Mouse (Mus musculus) CH12.LX (cell line): ENCODE data around the gene Ptpn14. TPM values are rescaled to one million over a fixed set of nuclear protein-coding genes. Genes with fewer than 3 reads are reported as not detected.

ENCODE experiments used
- DNase-seq: peaks from one replicate; pipeline ENCODE4 v3.0.0-alpha.2; 2013; ENCODE audit errors: extremely low read depth
- H3K27ac ChIP-seq: 2 replicates; pipeline ENCODE4 v1.5.1; 2012; ENCODE audit warnings: low read depth, mild to moderate bottlenecking, control low read depth, moderate library complexity; ENCODE audit not compliant: insufficient read depth
- H3K27me3 ChIP-seq: replicated peaks from 2 replicates; pipeline ENCODE3; 2012; ENCODE audit warnings: inconsistent platforms
- H3K36me3 ChIP-seq, 2 experiments: replicated peaks in 1 of 2; 2 replicates each; pipeline versions ENCODE3 to v1.6.1; 2012; ENCODE audit warnings: inconsistent platforms in 1 of 2, low read length in 1 of 2, mild to moderate bottlenecking in 1 of 2, mixed read lengths in 1 of 2, moderate library complexity in 1 of 2; ENCODE audit not compliant: control insufficient read depth in 1 of 2, insufficient read depth in 1 of 2
- H3K4me1 ChIP-seq, 2 experiments: 2 replicates each; pipeline ENCODE4 v1.6.1; 2012; ENCODE audit warnings: inconsistent platforms in 1 of 2, moderate library complexity in 1 of 2; ENCODE audit not compliant: insufficient read depth in 2 of 2, control insufficient read depth in 1 of 2
- H3K4me2 ChIP-seq: 2 replicates; pipeline ENCODE4 v1.6.1; 2012; ENCODE audit warnings: low read depth, mild to moderate bottlenecking, control low read depth; ENCODE audit not compliant: poor library complexity, insufficient read depth, severe bottlenecking
- H3K4me3 ChIP-seq, 3 experiments: fragments of 150-350 bp in 1 of 3; sonication (generic) in 1 of 3; replicated peaks in 1 of 3; 2 replicates each; pipeline versions ENCODE3 to v1.5.1; 2011 to 2012; ENCODE audit warnings: low read depth in 2 of 3, low read length in 2 of 3, mild to moderate bottlenecking in 2 of 3, moderate library complexity in 2 of 3, control low read depth in 1 of 3, improper control_type of control experiment in 1 of 3, inconsistent platforms in 1 of 3, mixed read lengths in 1 of 3; ENCODE audit not compliant: poor library complexity in 1 of 3
- H3K79me2 ChIP-seq: replicated peaks from 2 replicates; pipeline ENCODE4 v1.6.1; 2012; ENCODE audit warnings: mild to moderate bottlenecking, moderate library complexity; ENCODE audit not compliant: control insufficient read depth, poor library complexity, insufficient read depth, severe bottlenecking; ENCODE audit errors: extremely low read depth
- H3K9ac ChIP-seq: 2 replicates; pipeline ENCODE4 v1.6.1; 2012; ENCODE audit warnings: low read depth, mild to moderate bottlenecking, control low read depth, moderate library complexity; ENCODE audit not compliant: insufficient read depth
- H3K9me3 ChIP-seq: replicated peaks from 2 replicates; pipeline ENCODE3; 2012; ENCODE audit warnings: low read length, inconsistent platforms, mixed read lengths
- BHLHE40 ChIP-seq: IDR thresholded peaks from 2 replicates; pipeline ENCODE4 v1.6.1; 2011; ENCODE audit warnings: mild to moderate bottlenecking, low read depth, low read length, improper control_type of control experiment
- CTCF ChIP-seq, 2 experiments: IDR thresholded peaks in 1 of 2; conservative IDR thresholded peaks in 1 of 2; 2 replicates each; pipeline ENCODE4 v1.5.1; 2011 to 2012; ENCODE audit warnings: low read depth in 2 of 2, low read length in 2 of 2, improper control_type of control experiment in 1 of 2, inconsistent platforms in 1 of 2, mild to moderate bottlenecking in 1 of 2, moderate library complexity in 1 of 2
- ELF1 ChIP-seq: IDR thresholded peaks from 2 replicates; pipeline ENCODE4 v1.6.1; 2014; ENCODE audit warnings: low read depth, mild to moderate bottlenecking, inconsistent platforms, low read length, improper control_type of control experiment
- GABPA ChIP-seq: IDR thresholded peaks from 2 replicates; pipeline ENCODE4 v1.6.1; 2012; ENCODE audit warnings: low read depth, low read length, improper control_type of control experiment, inconsistent platforms; ENCODE audit not compliant: insufficient replicate concordance
- IRF4 ChIP-seq: IDR thresholded peaks from 2 replicates; pipeline ENCODE4 v1.6.1; 2014; ENCODE audit warnings: low read depth, mild to moderate bottlenecking, inconsistent platforms, low read length, improper control_type of control experiment
- JUN ChIP-seq: IDR thresholded peaks from 2 replicates; pipeline ENCODE4 v1.6.1; 2011; ENCODE audit warnings: low read depth, mild to moderate bottlenecking, low read length, improper control_type of control experiment, moderate library complexity; ENCODE audit not compliant: insufficient read depth
- JUND ChIP-seq: conservative IDR thresholded peaks from 2 replicates; pipeline ENCODE4 v1.6.1; 2011; ENCODE audit warnings: low read depth, low read length, improper control_type of control experiment
- KAT2A ChIP-seq: IDR thresholded peaks from 2 replicates; pipeline ENCODE4 v1.6.1; 2012; ENCODE audit warnings: low read length, improper control_type of control experiment, inconsistent platforms; ENCODE audit not compliant: insufficient replicate concordance
- MEF2A ChIP-seq: IDR thresholded peaks from 2 replicates; pipeline ENCODE4 v1.6.1; 2014; ENCODE audit warnings: low read depth, mild to moderate bottlenecking, inconsistent platforms, low read length, improper control_type of control experiment, borderline replicate concordance
- MXI1 ChIP-seq: IDR thresholded peaks from 2 replicates; pipeline ENCODE4 v1.6.1; 2011; ENCODE audit warnings: mild to moderate bottlenecking, low read depth, low read length, improper control_type of control experiment
- MYC ChIP-seq: IDR thresholded peaks from 2 replicates; pipeline ENCODE4 v1.6.1; 2011; ENCODE audit warnings: low read depth, mild to moderate bottlenecking, improper control_type of control experiment, low read length
- NELFE ChIP-seq: IDR thresholded peaks from 2 replicates; pipeline ENCODE4 v1.6.1; 2011; ENCODE audit warnings: low read depth, low read length, improper control_type of control experiment
- NRF1 ChIP-seq: IDR thresholded peaks from 2 replicates; pipeline ENCODE4 v1.6.1; 2014; ENCODE audit warnings: low read depth, mild to moderate bottlenecking, inconsistent platforms, low read length, improper control_type of control experiment, moderate library complexity
- PAX5 ChIP-seq: IDR thresholded peaks from 2 replicates; pipeline ENCODE4 v1.6.1; 2012; ENCODE audit warnings: low read length, inconsistent platforms, mixed read lengths
- RAD21 ChIP-seq: IDR thresholded peaks from 2 replicates; pipeline ENCODE4 v1.6.1; 2011; ENCODE audit warnings: low read depth, mild to moderate bottlenecking, low read length, improper control_type of control experiment, moderate library complexity
- SMC3 ChIP-seq: IDR thresholded peaks from 2 replicates; pipeline ENCODE4 v1.6.1; 2011; ENCODE audit warnings: low read depth, low read length, improper control_type of control experiment
- UBTF ChIP-seq: IDR thresholded peaks from 2 replicates; pipeline ENCODE4 v1.6.1; 2012; ENCODE audit warnings: low read depth, mild to moderate bottlenecking, inconsistent platforms, low read length, improper control_type of control experiment, moderate library complexity
- USF1 ChIP-seq: IDR thresholded peaks from 2 replicates; pipeline ENCODE4 v1.6.1; 2014; ENCODE audit warnings: low read depth, mild to moderate bottlenecking, inconsistent platforms, low read length, improper control_type of control experiment
- USF2 ChIP-seq: conservative IDR thresholded peaks from 2 replicates; pipeline ENCODE4 v1.6.1; 2011; ENCODE audit warnings: low read depth, low read length, improper control_type of control experiment
- ZC3H11A ChIP-seq: IDR thresholded peaks from 2 replicates; pipeline ENCODE4 v1.6.1; 2012; ENCODE audit warnings: low read depth, mild to moderate bottlenecking, inconsistent platforms, low read length, improper control_type of control experiment
- ZKSCAN1 ChIP-seq: IDR thresholded peaks from 2 replicates; pipeline ENCODE4 v1.6.1; 2012; ENCODE audit warnings: low read depth, inconsistent platforms, low read length, improper control_type of control experiment, borderline replicate concordance
- ZMIZ1 ChIP-seq: IDR thresholded peaks from 2 replicates; pipeline ENCODE4 v1.6.1; 2012; ENCODE audit warnings: low read depth, mild to moderate bottlenecking, inconsistent platforms, low read length, improper control_type of control experiment
- ZNF384 ChIP-seq: IDR thresholded peaks from 2 replicates; pipeline ENCODE4 v1.6.1; 2012; ENCODE audit warnings: low read depth, low read length, improper control_type of control experiment, inconsistent platforms
- dilution Hi-C: fragments of 300-500 bp; cut with MboI; formaldehyde crosslinking; loops from 2 replicates; pipeline ENCODE4 v1.14.3; 2020; ENCODE audit warnings: low sequenced_read_pairs; ENCODE audit not compliant: extremely low pct_unique_long_range_greater_than_20kb, extremely low pct_ligation_motif_present
- in situ Hi-C: fragments of 300-500 bp; cut with MboI; formaldehyde crosslinking; loops from 3 replicates; pipeline ENCODE4 v1.14.3; 2019; ENCODE audit warnings: low sequenced_read_pairs, low pct_ligation_motif_present, low pct_unique_long_range_greater_than_20kb, mixed read lengths
- polyA plus RNA-seq: library from polyadenylated mRNA; unstranded; fragments of >175 nt; gene quantifications from 2 replicates; pipeline ENCODE4 v1.2.1, GENCODE M21; 2012; ENCODE audit warnings: low read depth; ENCODE audit not compliant: insufficient read length
- total RNA-seq, 2 experiments: library from RNA; depleted of rRNA; stranded (reverse); fragments of 300-350 nt in 1 of 2; fragments of >200 nt in 1 of 2; gene quantifications; 2 replicates each; pipeline ENCODE4 v1.2.3; 2012 to 2014

The Ptpn14 gene
- total and polyA plus RNA-seq, 3 experiments = under 0.01 to 0.10 TPM; not detected in 1

DNA sequence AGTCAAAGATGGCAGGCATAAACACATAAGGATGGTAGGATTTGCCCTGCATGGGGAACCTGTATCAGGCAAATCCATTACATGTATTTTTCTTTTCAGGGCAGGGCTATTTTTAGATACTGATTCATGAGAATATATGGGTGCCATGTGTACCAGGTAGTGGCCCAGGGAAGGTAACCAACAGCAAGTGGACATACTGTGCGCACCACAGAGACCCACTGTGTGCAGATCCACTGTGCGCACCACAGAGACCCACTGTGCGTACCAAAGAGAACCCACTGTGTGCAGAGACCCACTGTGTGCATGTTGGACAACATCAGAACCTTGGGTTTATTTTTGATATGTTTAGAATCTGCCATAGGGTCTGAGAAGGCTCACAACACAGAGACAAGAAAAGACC lies 135.7 kb downstream of the Ptpn14 start:
- Histone ChIP-seq H3K4me2 (no peak overlapping the region), H3K79me2 (no peaks in the 10 kb centered on the region), H3K27me3 (no peaks in the 10 kb centered on the region)
- TF ChIP-seq MEF2A (no peak), ZKSCAN1 (peak; percentile 96)
- TF ChIP-seq, all 38 proteins: peak for 1
- no peak overlapping the region for H3K4me3 ChIP-seq
- in situ Hi-C loops = no loop called here
- no peaks in the 10 kb centered on the region for H3K36me3 ChIP-seq
- no peak for DNase-seq
- no peaks in the 10 kb centered on the region for H3K9me3 ChIP-seq
- no peak overlapping the region for H3K9ac ChIP-seq
- peaks cover 12 to 26% of the 10 kb centered on the region in 2 experiments for H3K4me1 ChIP-seq
- dilution Hi-C loops = no loop called here
- no peak overlapping the region for H3K27ac ChIP-seq

GRCm38 (mm10) chr1:189864301-189864700 lies 136.2 kb downstream of the Ptpn14 start:
- in situ Hi-C loops = no loop called here
- dilution Hi-C loops = no loop called here
- TF ChIP-seq UBTF = no peak
- no peak for TF ChIP-seq JUND
- TF ChIP-seq CTCF (conservative IDR thresholded peaks at IDR 0.05 in 1 of 2, IDR thresholded peaks at IDR 0.05 in 1 of 2; ENCODE audit: low read depth in 2 of 2, low read length in 2 of 2) = peak in 1 of 2 experiments; percentile 59; a peak in 2 of 4 replicates
- no peak for TF ChIP-seq MYC
- TF ChIP-seq RAD21 = peak; percentile 40
- peak; percentile 43 for TF ChIP-seq SMC3
- no peak for TF ChIP-seq MXI1
- no peaks in the 10 kb centered on the region for H3K9me3 ChIP-seq
- H3K27me3 ChIP-seq = no peaks in the 10 kb centered on the region
- H3K27ac ChIP-seq = no peak overlapping the region
- H3K4me3 ChIP-seq = no peak overlapping the region
- DNase-seq = no peak
- no peaks in the 10 kb centered on the region for H3K36me3 ChIP-seq
- no peak overlapping the region for H3K4me2 ChIP-seq
- peaks cover 12 to 26% of the 10 kb centered on the region in 2 experiments for H3K4me1 ChIP-seq
- H3K79me2 ChIP-seq = no peaks in the 10 kb centered on the region
- H3K9ac ChIP-seq = no peak overlapping the region

GRCm38 (mm10) chr1:189864846-189865560 lies 136.9 kb downstream of the Ptpn14 start:
- Histone ChIP-seq H3K9me3 (no peaks in the 10 kb centered on the region), H3K9ac (no peak overlapping the region), H3K4me1 (peaks cover 12 to 24% of the 10 kb centered on the region in 2 experiments), H3K27me3 (no peaks in the 10 kb centered on the region), H3K27ac (no peak overlapping the region), H3K36me3 (no peaks in the 10 kb centered on the region), H3K4me3 (no peak overlapping the region), H3K79me2 (no peaks in the 10 kb centered on the region), H3K4me2 (no peak overlapping the region)
- dilution Hi-C loops = no loop called here
- no peak for TF ChIP-seq ELF1
- no peak for TF ChIP-seq ZKSCAN1
- TF ChIP-seq PAX5 = no peak
- TF ChIP-seq ZC3H11A = no peak
- TF ChIP-seq UBTF = no peak
- no peak for TF ChIP-seq SMC3
- TF ChIP-seq MEF2A = no peak
- no peak for TF ChIP-seq KAT2A
- TF ChIP-seq ZMIZ1 = no peak
- TF ChIP-seq IRF4 = no peak
- TF ChIP-seq GABPA = no peak
- no peak for TF ChIP-seq USF1
- TF ChIP-seq JUN = no peak
- TF ChIP-seq USF2 = no peak
- no peak for TF ChIP-seq BHLHE40
- TF ChIP-seq ZNF384 = no peak
- no peak for TF ChIP-seq NELFE
- TF ChIP-seq NRF1 = no peak
- no peak for DNase-seq
- in situ Hi-C loops = no loop called here
